Mouse (Mus musculus) neural tube, embryonic 14.5 days (tissue): ENCODE data around the gene Gas7. TPM values are rescaled to one million over a fixed set of nuclear protein-coding genes. Genes with fewer than 3 reads are reported as not detected.

Experiments
- ATAC-seq: fragments of 200-750 bp; cut with Nextera tagmentation; 2 replicates; pipeline ENCODE4 v1.8.0; 2017; ENCODE audit warnings: low read depth, mild to moderate bottlenecking, moderate TSS enrichment, moderate library complexity
- H3K27ac ChIP-seq: fragments of 300-500 bp; sonication (generic); 2 replicates; pipeline ENCODE4 v1.5.1; 2014; ENCODE audit warnings: low read depth, mild to moderate bottlenecking, control low read depth, low read length, moderate library complexity, mixed read lengths
- H3K27me3 ChIP-seq: fragments of 300-500 bp; sonication (generic); 2 replicates; pipeline ENCODE4 v1.6.1; 2014; ENCODE audit warnings: low read length; ENCODE audit not compliant: control insufficient read depth, insufficient read depth
- H3K36me3 ChIP-seq: fragments of 300-500 bp; sonication (generic); 2 replicates; pipeline ENCODE4 v1.6.1; 2014; ENCODE audit warnings: low read length, mixed read lengths; ENCODE audit not compliant: control insufficient read depth, insufficient read depth
- H3K4me1 ChIP-seq: fragments of 300-500 bp; sonication (generic); 2 replicates; pipeline ENCODE4 v1.6.1; 2014; ENCODE audit warnings: low read length; ENCODE audit not compliant: control insufficient read depth, insufficient read depth
- H3K4me2 ChIP-seq: fragments of 300-500 bp; sonication (generic); 2 replicates; pipeline ENCODE4 v1.6.1; 2014; ENCODE audit warnings: mild to moderate bottlenecking, low read depth, low read length, control low read depth
- H3K4me3 ChIP-seq: fragments of 300-500 bp; sonication (generic); 2 replicates; pipeline ENCODE4 v1.5.1; 2014; ENCODE audit warnings: low read depth, low read length, control low read depth, mixed read lengths
- H3K9ac ChIP-seq: fragments of 300-500 bp; sonication (generic); replicated peaks from 2 replicates; pipeline ENCODE4 v1.6.1; 2014; ENCODE audit warnings: low read depth, mild to moderate bottlenecking, control low read depth, low read length, mixed read lengths
- H3K9me3 ChIP-seq: fragments of 300-500 bp; sonication (generic); 2 replicates; pipeline ENCODE4 v1.6.1; 2016; ENCODE audit warnings: low read length; ENCODE audit not compliant: control insufficient read depth
- WGBS: fragments of 180-500 bp; shearing (Covaris S2); extraction: QIAGEN DNeasy Blood & Tissue Kit; methylation state at CpG from one replicate; pipeline ENCODE4 v1.1.7; 2014; 5-methylcytosine and 5-hydroxymethylcytosine counted together
- polyA plus RNA-seq: library from polyadenylated mRNA; unstranded; fragments of >200 nt; fragmentation: Nextera tagmentation; extraction: Ambion mirVana; gene quantifications from 2 replicates; pipeline ENCODE4 v1.2.1, GENCODE M21; 2014

The Gas7 gene
- polyA plus RNA-seq, 1 experiment from 2014 or later: 22.1 TPM

GRCm38 (mm10) chr11:67536413-67536812, 81.2 kb downstream of the Gas7 start:
- ATAC-seq: no peak
- Histone ChIP-seq H3K4me1 (no peaks in the 10 kb centered on the region), H3K27ac (no peak overlapping the region), H3K9me3 (no peaks in the 10 kb centered on the region), H3K27me3 (no peaks in the 10 kb centered on the region), H3K4me3 (no peak overlapping the region), H3K36me3 (no peaks in the 10 kb centered on the region), H3K4me2 (no peak overlapping the region), H3K9ac (no peak overlapping the region)
- 91% methylated on average over 1 of the region's 1 CpGs for WGBS

- Histone ChIP-seq H3K9ac (no peak overlapping the region), H3K4me2 (no peak overlapping the region), H3K4me1 (no peaks in the 10 kb centered on the region), H3K36me3 (no peaks in the 10 kb centered on the region), H3K9me3 (no peaks in the 10 kb centered on the region), H3K27ac (no peak overlapping the region), H3K27me3 (no peaks in the 10 kb centered on the region), H3K4me3 (no peak overlapping the region)
- no peak for ATAC-seq
- 88% methylated on average over 4 of the region's 4 CpGs for WGBS
Observed at GRCm38 (mm10) chr11:67537353-67537752, 82.1 kb downstream of the Gas7 start.

- Histone ChIP-seq H3K4me1 (no peaks in the 10 kb centered on the region), H3K36me3 (no peaks in the 10 kb centered on the region), H3K9ac (no peak overlapping the region), H3K9me3 (no peaks in the 10 kb centered on the region), H3K4me3 (no peak overlapping the region), H3K27ac (no peak overlapping the region), H3K4me2 (no peak overlapping the region), H3K27me3 (no peaks in the 10 kb centered on the region)
- 85% methylated on average over 6 of the region's 6 CpGs for WGBS
- ATAC-seq: no peak
Observed at GRCm38 (mm10) chr11:67538557-67538956, 83.3 kb downstream of the Gas7 start.

- no peak for ATAC-seq
- H3K4me2 ChIP-seq: no peak overlapping the region
- WGBS: 64% methylated on average over 11 of the region's 11 CpGs
Observed at GRCm38 (mm10) chr11:67544656-67545432, 89.6 kb downstream of the Gas7 start.

GRCm38 (mm10) chr11:67546582-67546981, 91.3 kb downstream of the Gas7 start:
- Histone ChIP-seq H3K9ac (no peak overlapping the region), H3K36me3 (no peaks in the 10 kb centered on the region), H3K27me3 (no peaks in the 10 kb centered on the region), H3K4me3 (no peak overlapping the region), H3K4me1 (no peaks in the 10 kb centered on the region), H3K4me2 (no peak overlapping the region), H3K27ac (no peak overlapping the region), H3K9me3 (no peaks in the 10 kb centered on the region)
- ATAC-seq: no peak
- WGBS: 51% methylated on average over 5 of the region's 5 CpGs

More at GRCm38 (mm10) chr11:67544656-67545432, 89.6 kb downstream of the Gas7 start:
- Histone ChIP-seq H3K27me3 (no peaks in the 10 kb centered on the region), H3K4me1 (no peaks in the 10 kb centered on the region), H3K9ac (no peak overlapping the region), H3K9me3 (no peaks in the 10 kb centered on the region), H3K4me3 (no peak overlapping the region), H3K27ac (no peak overlapping the region), H3K36me3 (no peaks in the 10 kb centered on the region)

GRCm38 (mm10) chr11:67549306-67549705, 94.1 kb downstream of the Gas7 start:
- H3K4me2 ChIP-seq: no peak overlapping the region
- no peak for ATAC-seq
- H3K27me3 ChIP-seq: no peaks in the 10 kb centered on the region
- no peaks in the 10 kb centered on the region for H3K9me3 ChIP-seq
- H3K9ac ChIP-seq: no peak overlapping the region
- H3K4me3 ChIP-seq: no peak overlapping the region
- no peak overlapping the region for H3K27ac ChIP-seq
- WGBS: 90% methylated on average over 4 of the region's 4 CpGs
- no peaks in the 10 kb centered on the region for H3K36me3 ChIP-seq
- H3K4me1 ChIP-seq: no peaks in the 10 kb centered on the region

- Histone ChIP-seq H3K9me3 (no peaks in the 10 kb centered on the region), H3K4me3 (no peak overlapping the region), H3K27ac (no peak overlapping the region), H3K36me3 (no peaks in the 10 kb centered on the region), H3K9ac (no peak overlapping the region), H3K4me2 (no peak overlapping the region), H3K27me3 (no peaks in the 10 kb centered on the region), H3K4me1 (no peaks in the 10 kb centered on the region)
- no peak for ATAC-seq
- 88% methylated on average over 13 of the region's 13 CpGs for WGBS
Observed at GRCm38 (mm10) chr11:67549762-67550488, 94.7 kb downstream of the Gas7 start.

- H3K4me1 ChIP-seq: no peaks in the 10 kb centered on the region
- H3K4me2 ChIP-seq: no peak overlapping the region
- H3K4me3 ChIP-seq: no peak overlapping the region
- no peak for ATAC-seq
- WGBS: 86% methylated on average over 8 of the region's 8 CpGs
- no peaks in the 10 kb centered on the region for H3K36me3 ChIP-seq
- H3K27me3 ChIP-seq: no peaks in the 10 kb centered on the region
- no peak overlapping the region for H3K27ac ChIP-seq
- H3K9ac ChIP-seq: no peak overlapping the region
- no peaks in the 10 kb centered on the region for H3K9me3 ChIP-seq
Observed at GRCm38 (mm10) chr11:67552400-67552799, 97.2 kb downstream of the Gas7 start.

- H3K27me3 ChIP-seq: no peaks in the 10 kb centered on the region
- H3K4me3 ChIP-seq: no peak overlapping the region
- H3K4me2 ChIP-seq: no peak overlapping the region
- H3K27ac ChIP-seq: no peak overlapping the region
- WGBS: 94% methylated on average over 6 of the region's 6 CpGs
- H3K9ac ChIP-seq: no peak overlapping the region
- H3K4me1 ChIP-seq: no peaks in the 10 kb centered on the region
- H3K9me3 ChIP-seq: no peaks in the 10 kb centered on the region
- H3K36me3 ChIP-seq: no peaks in the 10 kb centered on the region
- ATAC-seq: no peak
Observed at GRCm38 (mm10) chr11:67554276-67554675, 99.0 kb downstream of the Gas7 start.
